Mouse (Mus musculus): Measurements from ENCODE around the gene Idh1. TPM values are rescaled to one million over a fixed set of nuclear protein-coding genes. Genes with fewer than 3 reads are reported as not detected.
A peak's percentile ranks its signal among the peaks of the same experiment; 100 is the strongest.
"Not testable (repeated sequence)": the region's sequence is repeated elsewhere in the genome, so short reads cannot be mapped to it uniquely, and the experiment has no call there.

Gene Idh1
- 242 and 261 TPM in 2 replicates for polyA plus RNA-seq (2012; ENCODE audit: insufficient read depth, insufficient read length, missing spikeins)

GRCm38 (mm10) chr1:65186287-65187073, at the start of gene Idh1, which contains the start of gene Pikfyve:
Gene Idh1 (minus strand): TSS chr1:65186500.
Gene Pikfyve (plus strand): TSS chr1:65186683.
- peak within 1 kb of the TSS; percentile 96 for H3K4me3 ChIP-seq (ENCODE audit: insufficient read depth, low read length)
- TF ChIP-seq CTCF (IDR thresholded peaks at IDR 0.05; ENCODE audit: low read depth, low read length) (no peak), POLR2A (IDR thresholded peaks at IDR 0.05; ENCODE audit: borderline replicate concordance, low read depth, low read length) (peak; percentile 92; the same call in 1 of the 2 replicates)
- H3K4me1 ChIP-seq (ENCODE audit: control insufficient read depth, insufficient read depth, low read length), result peaks cover 21% of the 10 kb centered on the region
- H3K27ac ChIP-seq (ENCODE audit: insufficient read depth, low read depth, low read length), result peak within 1 kb of the TSS; percentile 96

GRCm38 (mm10) chr1:65230566-65230965, 44.3 kb upstream of the Idh1 start:
- Histone ChIP-seq H3K27ac (ENCODE audit: insufficient read depth, low read depth, low read length) (no peak overlapping the region), H3K4me1 (ENCODE audit: control insufficient read depth, insufficient read depth, low read length) (peaks cover 7% of the 10 kb centered on the region), H3K4me3 (ENCODE audit: insufficient read depth, low read length) (no peak overlapping the region)
- TF ChIP-seq POLR2A (IDR thresholded peaks at IDR 0.05; ENCODE audit: borderline replicate concordance, low read depth, low read length) (no peak), CTCF (IDR thresholded peaks at IDR 0.05; ENCODE audit: low read depth, low read length) (no peak)

- not testable (repeated sequence) for H3K27ac ChIP-seq (ENCODE audit: insufficient read depth, low read depth, low read length); H3K4me3 ChIP-seq (ENCODE audit: insufficient read depth, low read length); H3K4me1 ChIP-seq (ENCODE audit: control insufficient read depth, insufficient read depth, low read length)
Observed at GRCm38 (mm10) chr1:65229768-65230167, 43.5 kb upstream of the Idh1 start.

GRCm38 (mm10) chr1:65227681-65228080, 41.4 kb upstream of the Idh1 start:
- H3K27ac ChIP-seq (ENCODE audit: insufficient read depth, low read depth, low read length), result no peak overlapping the region
- TF ChIP-seq CTCF (IDR thresholded peaks at IDR 0.05; ENCODE audit: low read depth, low read length) (no peak), POLR2A (IDR thresholded peaks at IDR 0.05; ENCODE audit: borderline replicate concordance, low read depth, low read length) (no peak)

GRCm38 (mm10) chr1:65223654-65224053, 37.4 kb upstream of the Idh1 start:
- Histone ChIP-seq H3K27ac (ENCODE audit: insufficient read depth, low read depth, low read length) (no peak overlapping the region), H3K4me1 (ENCODE audit: control insufficient read depth, insufficient read depth, low read length) (peaks cover 7% of the 10 kb centered on the region), H3K4me3 (ENCODE audit: insufficient read depth, low read length) (no peak overlapping the region)
- TF ChIP-seq CTCF (IDR thresholded peaks at IDR 0.05; ENCODE audit: low read depth, low read length) (no peak), POLR2A (IDR thresholded peaks at IDR 0.05; ENCODE audit: borderline replicate concordance, low read depth, low read length) (no peak)

More at GRCm38 (mm10) chr1:65227681-65228080, 41.4 kb upstream of the Idh1 start:
- H3K4me1 ChIP-seq (ENCODE audit: control insufficient read depth, insufficient read depth, low read length), result peaks cover 7% of the 10 kb centered on the region
- no peak overlapping the region for H3K4me3 ChIP-seq (ENCODE audit: insufficient read depth, low read length)

GRCm38 (mm10) chr1:65217972-65218371, 31.7 kb upstream of the Idh1 start:
- Histone ChIP-seq H3K4me1 (ENCODE audit: control insufficient read depth, insufficient read depth, low read length) (no peaks in the 10 kb centered on the region), H3K27ac (ENCODE audit: insufficient read depth, low read depth, low read length) (no peak overlapping the region), H3K4me3 (ENCODE audit: insufficient read depth, low read length) (no peak overlapping the region)
- TF ChIP-seq POLR2A (IDR thresholded peaks at IDR 0.05; ENCODE audit: borderline replicate concordance, low read depth, low read length) (no peak), CTCF (IDR thresholded peaks at IDR 0.05; ENCODE audit: low read depth, low read length) (no peak)

GRCm38 (mm10) chr1:65217567-65217966, 31.3 kb upstream of the Idh1 start:
- TF ChIP-seq CTCF (IDR thresholded peaks at IDR 0.05; ENCODE audit: low read depth, low read length), result no peak
- no peak for TF ChIP-seq POLR2A (IDR thresholded peaks at IDR 0.05; ENCODE audit: borderline replicate concordance, low read depth, low read length)
- H3K27ac ChIP-seq (ENCODE audit: insufficient read depth, low read depth, low read length), result no peak overlapping the region
- H3K4me1 ChIP-seq (ENCODE audit: control insufficient read depth, insufficient read depth, low read length), result no peaks in the 10 kb centered on the region
- H3K4me3 ChIP-seq (ENCODE audit: insufficient read depth, low read length), result no peak overlapping the region

- Histone ChIP-seq H3K4me1 (ENCODE audit: control insufficient read depth, insufficient read depth, low read length) (no peaks in the 10 kb centered on the region), H3K27ac (ENCODE audit: insufficient read depth, low read depth, low read length) (no peak overlapping the region), H3K4me3 (ENCODE audit: insufficient read depth, low read length) (no peak overlapping the region)
- TF ChIP-seq POLR2A (IDR thresholded peaks at IDR 0.05; ENCODE audit: borderline replicate concordance, low read depth, low read length) (no peak), CTCF (IDR thresholded peaks at IDR 0.05; ENCODE audit: low read depth, low read length) (no peak)
Observed at GRCm38 (mm10) chr1:65213214-65213613, 26.9 kb upstream of the Idh1 start.

GRCm38 (mm10) chr1:65204299-65204698, 18.0 kb upstream of the Idh1 start:
- Histone ChIP-seq H3K4me1 (ENCODE audit: control insufficient read depth, insufficient read depth, low read length) (peaks cover 5% of the 10 kb centered on the region), H3K4me3 (ENCODE audit: insufficient read depth, low read length) (no peak overlapping the region), H3K27ac (ENCODE audit: insufficient read depth, low read depth, low read length) (no peak overlapping the region)
- TF ChIP-seq CTCF (IDR thresholded peaks at IDR 0.05; ENCODE audit: low read depth, low read length) (no peak), POLR2A (IDR thresholded peaks at IDR 0.05; ENCODE audit: borderline replicate concordance, low read depth, low read length) (no peak)

GRCm38 (mm10) chr1:65198861-65199260, 12.6 kb upstream of the Idh1 start:
- H3K27ac ChIP-seq (ENCODE audit: insufficient read depth, low read depth, low read length), result no peak overlapping the region
- TF ChIP-seq POLR2A (IDR thresholded peaks at IDR 0.05; ENCODE audit: borderline replicate concordance, low read depth, low read length), result no peak
- TF ChIP-seq CTCF (IDR thresholded peaks at IDR 0.05; ENCODE audit: low read depth, low read length), result no peak
- H3K4me1 ChIP-seq (ENCODE audit: control insufficient read depth, insufficient read depth, low read length), result 0 out of 2 replicates have a peak, but pooled peaks cover 2% of the 10 kb centered on the region
- H3K4me3 ChIP-seq (ENCODE audit: insufficient read depth, low read length), result no peak overlapping the region
